Mouse (Mus musculus) midbrain, embryonic 14.5 days (tissue): ENCODE results near the gene Cntfr. TPM values are rescaled to one million over a fixed set of nuclear protein-coding genes. Genes with fewer than 3 reads are reported as not detected.

Experiments
- ATAC-seq: fragments of 200-750 bp; cut with Nextera tagmentation; 2 replicates; pipeline ENCODE4 v1.8.0; 2017; ENCODE audit warnings: moderate number of reproducible peaks, moderate library complexity; ENCODE audit not compliant: low FRiP score, low TSS enrichment
- DNase-seq: peaks from one replicate; pipeline ENCODE4 v3.0.0-alpha.2; 2015
- H3K27ac ChIP-seq: fragments of 300-500 bp; sonication (generic); replicated peaks from 2 replicates; pipeline ENCODE4 v1.5.1; 2014; ENCODE audit warnings: mild to moderate bottlenecking, low read depth, low read length, moderate library complexity
- H3K27me3 ChIP-seq: fragments of 300-500 bp; sonication (generic); 2 replicates; pipeline ENCODE4 v1.6.1; 2014; ENCODE audit warnings: low read length, control low read depth, mixed read lengths; ENCODE audit not compliant: control insufficient read depth, insufficient read depth
- H3K36me3 ChIP-seq: fragments of 300-500 bp; sonication (generic); 2 replicates; pipeline ENCODE4 v1.6.1; 2014; ENCODE audit warnings: low read length, control low read depth; ENCODE audit not compliant: control insufficient read depth, insufficient read depth
- H3K4me1 ChIP-seq: fragments of 300-500 bp; sonication (generic); 2 replicates; pipeline ENCODE4 v1.6.1; 2014; ENCODE audit warnings: mild to moderate bottlenecking, antibody characterized with exemption, low read length, control low read depth; ENCODE audit not compliant: control insufficient read depth, insufficient read depth
- H3K4me2 ChIP-seq: fragments of 300-500 bp; sonication (generic); 2 replicates; pipeline ENCODE4 v1.6.1; 2014; ENCODE audit warnings: mild to moderate bottlenecking, low read length, moderate library complexity
- H3K4me3 ChIP-seq: fragments of 300-500 bp; sonication (generic); replicated peaks from 2 replicates; pipeline ENCODE4 v1.5.1; 2014; ENCODE audit warnings: low read depth, low read length
- H3K9ac ChIP-seq: fragments of 300-500 bp; sonication (generic); replicated peaks from 2 replicates; pipeline ENCODE4 v1.6.1; 2014; ENCODE audit warnings: mild to moderate bottlenecking, low read length, moderate library complexity
- H3K9me3 ChIP-seq: fragments of 300-500 bp; sonication (generic); 2 replicates; pipeline ENCODE4 v1.6.1; 2016; ENCODE audit warnings: low read length, control low read depth, mixed read lengths; ENCODE audit not compliant: control insufficient read depth
- WGBS: fragments of 180-500 bp; shearing (Covaris S2); extraction: QIAGEN DNeasy Blood & Tissue Kit; methylation state at CpG from one replicate; pipeline ENCODE4 v1.1.7; 2014; 5-methylcytosine and 5-hydroxymethylcytosine counted together
- polyA plus RNA-seq: library from polyadenylated mRNA; unstranded; fragments of >200 nt; fragmentation: Nextera tagmentation; extraction: Ambion mirVana; gene quantifications from 2 replicates; pipeline ENCODE4 v1.2.1, GENCODE M21; 2014

Gene Cntfr
- polyA plus RNA-seq, 1 experiment from 2014 or later = 23.9 TPM

DNA sequence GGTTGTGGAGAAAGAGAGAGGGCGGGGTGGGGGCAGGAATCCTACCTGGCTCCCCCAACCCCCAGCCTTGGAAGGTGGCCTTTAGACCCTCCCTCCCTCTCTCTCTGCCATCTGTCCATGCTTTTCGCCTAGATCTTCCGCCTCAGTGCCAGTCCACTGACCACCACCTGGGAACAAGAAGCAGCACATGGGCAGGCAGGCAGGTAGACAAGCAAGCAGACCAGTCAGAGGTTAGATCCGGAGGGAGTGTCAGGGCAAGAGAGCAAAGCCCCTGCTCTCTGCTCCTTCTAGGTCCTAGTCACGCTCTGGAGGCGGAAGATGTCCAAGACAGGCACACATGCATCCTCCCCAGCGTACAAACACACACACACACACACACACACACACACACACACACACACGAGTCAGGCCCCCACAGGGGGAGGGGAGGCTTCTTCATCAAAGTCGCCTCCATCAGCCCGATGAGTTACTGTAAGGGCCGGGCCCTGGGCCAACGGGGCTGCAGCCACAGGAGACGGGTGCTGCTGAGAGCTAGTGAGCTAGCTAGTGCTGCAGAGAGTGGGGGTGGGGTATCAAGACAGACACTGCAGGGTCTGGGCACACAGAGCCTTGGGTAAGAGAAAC lies 19.8 kb downstream of the Cntfr start:
- H3K4me3 ChIP-seq = no peak overlapping the region
- peaks cover 60% of the 10 kb centered on the region for H3K4me1 ChIP-seq
- H3K36me3 ChIP-seq = no peaks in the 10 kb centered on the region
- H3K4me2 ChIP-seq = no peak overlapping the region
- peak; percentile 51; the same call in 1 of the 2 replicates for ATAC-seq
- H3K9ac ChIP-seq = no peak overlapping the region
- H3K9me3 ChIP-seq = no peaks in the 10 kb centered on the region
- 45% methylated on average over 13 of the region's 13 CpGs for WGBS
- peak; percentile 77 for DNase-seq
- H3K27me3 ChIP-seq = no peaks in the 10 kb centered on the region
- peak overlapping the region; percentile 55 for H3K27ac ChIP-seq

DNA sequence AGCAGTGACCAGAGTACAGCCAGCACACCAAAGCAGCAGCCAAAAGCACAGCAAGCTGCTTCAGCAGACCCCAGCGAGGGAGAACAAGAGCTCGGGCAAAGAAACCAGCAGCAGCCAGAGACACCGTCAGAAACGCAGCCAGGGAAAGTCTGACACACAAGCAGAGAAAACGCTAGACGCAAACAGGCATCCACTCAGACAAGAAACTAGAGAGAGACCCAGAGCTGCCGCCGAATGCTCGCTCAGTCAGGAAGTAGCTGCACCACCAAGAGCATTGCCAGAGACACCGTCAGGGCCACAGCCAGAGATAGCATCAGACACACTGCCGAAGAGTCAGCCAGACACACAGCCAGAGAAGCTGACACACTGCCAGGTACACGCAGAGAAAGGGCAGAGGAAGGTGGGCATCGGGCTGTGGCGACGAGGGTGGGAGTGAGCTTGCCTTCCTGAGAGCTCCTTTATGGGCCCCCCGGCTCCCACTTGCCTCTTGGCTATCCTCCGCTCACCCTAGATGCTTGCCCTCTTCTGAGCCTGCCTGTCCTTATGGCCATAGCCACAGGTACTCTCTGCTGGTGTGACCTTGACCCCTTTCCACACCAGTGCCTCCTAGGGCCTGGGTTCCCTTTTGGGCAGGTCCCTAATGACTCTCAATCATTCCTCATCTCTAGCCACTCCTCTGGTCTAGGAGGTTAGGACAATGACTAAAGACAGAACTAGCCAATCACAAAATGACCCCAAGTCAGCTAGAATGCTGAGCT lies 20.5 kb downstream of the Cntfr start:
- Histone ChIP-seq H3K27ac (peak overlapping the region; percentile 55), H3K9me3 (no peaks in the 10 kb centered on the region), H3K4me1 (peaks cover 64% of the 10 kb centered on the region), H3K36me3 (no peaks in the 10 kb centered on the region), H3K9ac (peak overlapping the region; percentile 34), H3K27me3 (no peaks in the 10 kb centered on the region), H3K4me3 (no peak overlapping the region), H3K4me2 (no peak overlapping the region)
- DNase-seq (no peak), ATAC-seq (no peak)
- WGBS = 70% methylated on average over 17 of the region's 17 CpGs

DNA sequence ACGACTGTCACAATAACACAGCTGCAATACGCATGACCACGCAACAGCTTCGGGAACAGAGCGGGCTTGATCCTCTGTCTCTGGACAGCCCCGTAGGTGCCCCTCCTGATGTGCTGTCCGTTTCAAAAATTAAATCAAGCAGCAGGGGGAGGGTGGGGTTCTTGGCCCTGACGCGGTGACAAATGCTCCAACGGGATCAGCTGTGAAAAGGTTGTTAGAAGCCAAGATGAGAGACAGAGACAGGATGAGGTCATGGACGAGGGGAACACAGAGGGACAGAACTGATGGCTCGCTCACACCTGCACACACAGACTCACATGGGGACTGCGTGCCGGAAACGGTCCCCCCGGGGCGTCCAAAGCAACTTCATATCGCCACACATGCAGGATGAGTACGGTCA lies 23.7 kb downstream of the Cntfr start:
- no peaks in the 10 kb centered on the region for H3K27me3 ChIP-seq
- peaks cover 51% of the 10 kb centered on the region for H3K4me1 ChIP-seq
- no peak for ATAC-seq
- no peak overlapping the region; the same call in 1 of the 2 replicates for H3K4me2 ChIP-seq
- DNase-seq = no peak
- no peaks in the 10 kb centered on the region for H3K9me3 ChIP-seq
- H3K27ac ChIP-seq = peak overlapping the region; percentile 67; the same call in 1 of the 2 replicates
- no peak overlapping the region; the same call in 1 of the 2 replicates for H3K9ac ChIP-seq
- no peak overlapping the region for H3K4me3 ChIP-seq
- WGBS = 36% methylated on average over 19 of the region's 19 CpGs
- peaks cover 25% of the 10 kb centered on the region; the same call in 1 of the 2 replicates for H3K36me3 ChIP-seq

DNA sequence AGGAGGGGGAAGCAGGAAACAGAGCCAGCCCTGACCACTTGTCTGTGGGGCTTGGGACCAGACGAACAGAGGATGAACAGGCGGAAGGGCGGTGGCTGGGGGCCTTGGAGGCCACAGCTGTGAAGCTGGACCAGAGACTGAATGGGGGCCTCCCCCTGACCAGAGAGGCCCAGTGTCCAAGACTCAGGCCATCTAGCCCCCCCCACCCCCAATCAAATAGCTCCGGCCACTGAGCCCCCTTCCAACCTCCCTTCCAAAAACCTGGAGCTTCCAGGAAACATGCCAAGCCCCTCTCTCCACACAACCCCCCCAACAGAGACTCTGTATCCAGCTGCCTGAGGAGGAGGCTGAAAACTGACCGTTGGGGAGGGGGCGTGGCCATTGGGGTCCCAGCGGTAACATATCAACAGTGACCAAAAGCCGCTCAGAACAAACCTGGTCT lies 24.3 kb downstream of the Cntfr start:
- DNase-seq = no peak
- Histone ChIP-seq H3K4me2 (no peak overlapping the region; the same call in 1 of the 2 replicates), H3K4me1 (peaks cover 45% of the 10 kb centered on the region)

DNA sequence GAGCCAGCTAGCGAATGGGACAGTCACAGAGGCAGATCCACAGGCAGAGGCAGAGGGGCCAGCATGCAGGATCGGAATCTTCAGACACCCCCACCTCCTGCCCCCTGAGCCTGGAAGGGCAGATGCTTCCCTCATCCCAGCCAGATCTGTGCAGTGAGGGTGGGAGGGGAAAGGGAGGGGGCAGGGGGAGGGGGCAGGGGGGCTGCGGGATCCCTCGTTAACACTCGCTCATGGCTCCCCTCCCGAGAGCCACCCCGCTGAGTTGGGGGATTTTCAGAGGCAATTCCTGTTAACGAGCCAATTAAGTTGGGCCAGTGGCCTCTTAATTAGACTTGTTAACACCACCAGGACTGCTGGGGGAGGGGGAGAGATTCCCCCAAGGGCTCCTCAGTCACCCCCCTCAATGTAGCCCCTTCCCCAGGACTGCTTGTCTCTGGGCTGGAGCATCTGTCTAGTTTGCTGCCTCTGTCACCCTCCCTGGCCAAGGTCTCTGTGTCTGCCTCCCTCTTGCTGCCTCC lies 24.9 kb downstream of the Cntfr start:
- peak; percentile 66 for ATAC-seq
- Histone ChIP-seq H3K4me2 (no peak overlapping the region; the same call in 1 of the 2 replicates), H3K4me1 (peaks cover 40% of the 10 kb centered on the region)

More for the DNA sequence above, 24.3 kb downstream of the Cntfr start:
- no peaks in the 10 kb centered on the region for H3K9me3 ChIP-seq
- H3K4me3 ChIP-seq = no peak overlapping the region
- ATAC-seq = no peak
- peak overlapping the region; percentile 67 for H3K27ac ChIP-seq
- WGBS = 26% methylated on average over 8 of the region's 8 CpGs
- no peak overlapping the region for H3K9ac ChIP-seq
- H3K27me3 ChIP-seq = no peaks in the 10 kb centered on the region
- H3K36me3 ChIP-seq = peaks cover 30% of the 10 kb centered on the region

DNA sequence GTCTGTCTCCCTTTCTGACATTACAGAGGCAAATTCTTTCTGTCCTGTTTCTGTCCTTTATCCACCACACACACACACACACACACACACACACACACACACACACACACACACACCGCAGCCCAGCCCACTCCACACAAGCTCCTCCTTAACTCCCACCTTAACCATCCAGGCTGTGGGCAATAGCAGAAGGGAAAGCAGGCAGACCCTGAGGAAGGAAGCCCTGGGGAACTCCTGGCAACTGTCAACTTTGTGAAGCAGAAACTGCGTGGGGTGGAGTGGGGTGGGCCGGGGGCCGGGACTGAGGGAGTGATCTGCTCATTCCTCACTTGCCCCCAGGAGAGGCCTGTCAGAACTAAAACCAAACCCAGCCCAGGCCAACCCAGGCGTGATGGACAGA lies 25.4 kb downstream of the Cntfr start:
- 38% methylated on average over 5 of the region's 5 CpGs for WGBS
- Histone ChIP-seq H3K27me3 (no peaks in the 10 kb centered on the region), H3K27ac (peak overlapping the region; percentile 67), H3K4me1 (peaks cover 34% of the 10 kb centered on the region), H3K4me2 (no peak overlapping the region), H3K36me3 (peaks cover 32% of the 10 kb centered on the region), H3K9ac (peak overlapping the region; percentile 31; the same call in 1 of the 2 replicates), H3K4me3 (no peak overlapping the region), H3K9me3 (no peaks in the 10 kb centered on the region)
- DNase-seq (no peak), ATAC-seq (peak; percentile 32)

More for the DNA sequence above, 24.9 kb downstream of the Cntfr start:
- Histone ChIP-seq H3K9me3 (no peaks in the 10 kb centered on the region), H3K4me3 (no peak overlapping the region), H3K9ac (peak overlapping the region; percentile 31; the same call in 1 of the 2 replicates), H3K27me3 (no peaks in the 10 kb centered on the region), H3K36me3 (peaks cover 32% of the 10 kb centered on the region), H3K27ac (peak overlapping the region; percentile 67)
- WGBS = 10% methylated on average over 8 of the region's 8 CpGs
- DNase-seq = peak; percentile 75

DNA sequence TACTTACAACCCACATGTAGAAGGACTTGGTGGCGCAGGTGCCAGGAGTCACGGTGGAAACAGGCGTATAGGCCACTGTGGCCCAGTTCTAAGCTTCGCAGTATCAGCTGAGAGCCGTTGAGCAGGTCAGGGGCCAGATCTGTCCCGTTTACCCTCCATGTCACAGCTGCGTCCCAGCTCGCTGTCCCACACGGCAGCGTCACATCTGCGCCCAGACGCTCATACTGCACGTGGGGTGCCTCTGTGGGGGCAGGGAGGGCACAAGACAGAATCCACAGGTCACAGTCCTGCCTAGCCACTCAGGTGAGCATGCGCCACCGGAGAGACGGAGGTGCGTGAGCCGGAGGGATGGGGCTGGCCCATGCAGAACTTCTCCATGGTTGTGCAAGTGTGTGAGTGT lies 26.1 kb downstream of the Cntfr start:
- H3K4me3 ChIP-seq = no peak overlapping the region
- no peak overlapping the region for H3K9ac ChIP-seq
- peaks cover 32% of the 10 kb centered on the region for H3K36me3 ChIP-seq
- no peak overlapping the region for H3K4me2 ChIP-seq
- no peak overlapping the region for H3K27ac ChIP-seq
- 81% methylated on average over 18 of the region's 18 CpGs for WGBS
- H3K27me3 ChIP-seq = no peaks in the 10 kb centered on the region
- no peaks in the 10 kb centered on the region for H3K9me3 ChIP-seq
- DNase-seq (no peak), ATAC-seq (no peak)
- H3K4me1 ChIP-seq = peaks cover 28% of the 10 kb centered on the region

DNA sequence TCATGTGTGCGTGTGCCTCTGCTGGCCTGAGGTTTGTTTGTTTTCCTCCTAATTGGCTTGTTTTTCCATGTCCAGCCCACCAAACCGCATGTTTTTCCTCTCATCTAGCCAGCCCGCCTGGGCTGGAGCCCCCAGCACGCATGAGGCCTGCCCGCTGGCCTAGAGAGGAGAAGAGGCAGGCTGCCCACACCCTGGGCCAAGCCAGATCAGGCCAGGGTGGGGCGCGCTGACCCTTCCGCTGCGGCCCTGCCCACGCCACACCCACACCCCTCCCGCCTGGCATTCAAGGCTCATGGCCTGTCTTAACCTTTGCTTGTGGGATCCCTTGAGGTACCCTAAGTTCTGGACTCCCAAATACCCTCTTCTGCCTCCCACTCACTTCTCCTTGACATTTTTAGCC lies 30.2 kb downstream of the Cntfr start:
- 80% methylated on average over 11 of the region's 11 CpGs for WGBS
- Histone ChIP-seq H3K9ac (no peak overlapping the region), H3K4me1 (peaks cover 22% of the 10 kb centered on the region), H3K36me3 (peaks cover 62% of the 10 kb centered on the region), H3K27me3 (no peaks in the 10 kb centered on the region), H3K27ac (no peak overlapping the region), H3K4me2 (no peak overlapping the region), H3K4me3 (no peak overlapping the region), H3K9me3 (no peaks in the 10 kb centered on the region)
- no peak for ATAC-seq
- no peak for DNase-seq
